In genomic region chr12:73598241-73598640, GRCm38 (mm10) we compare ENCODE assay signal across 8 mouse cellular contexts.
DNase-seq lines count a peak whose midpoint lies in the region.

No protein-coding gene starts in this region.

- peak; percentile 40 for DNase-seq in embryo, embryonic 10.5 days (ENCODE audit: low spot score)
- no peak for DNase-seq in embryo, embryonic 9.5 days (ENCODE audit: extremely low spot score)
- DNase-seq in urinary bladder, adult 18-20 months (ENCODE audit: low spot score in 2 of 2) = peak; percentile 30 to 42
- DNase-seq in urinary bladder, postnatal 25 days (ENCODE audit: low spot score) = no peak
- peak; percentile 71 for DNase-seq in lung, postnatal 14 days
- DNase-seq in thymus, postnatal 36 days = peak; percentile 81 to 85
- no peak for DNase-seq in cerebellum, adult 9-11 months
- no peak for DNase-seq in cerebellum, adult 9-10 months

Comparison
In these comparisons a context has a peak if more than half of its experiments do, and no peak if none do; other contexts are left out.
1. DNase-seq: peak in embryo, embryonic 10.5 days (single experiment), urinary bladder, adult 18-20 months (2 of 2), lung, postnatal 14 days (single experiment) and thymus, postnatal 36 days (2 of 2); none in embryo, embryonic 9.5 days (single experiment), urinary bladder, postnatal 25 days (single experiment), cerebellum, adult 9-11 months (single experiment) and cerebellum, adult 9-10 months (single experiment).